Mouse (Mus musculus) E14TG2a.4 (cell line): Measurements from ENCODE around the gene Dscaml1.
A peak's percentile ranks its signal among the peaks of the same experiment; 100 is the strongest.

Experiments used
- H3K27me3 ChIP-seq: 2 replicates; pipeline ENCODE4 v1.6.1; 2014; ENCODE audit warnings: low read length, control low read depth; ENCODE audit not compliant: insufficient read depth
- H3K36me3 ChIP-seq: 2 replicates; pipeline ENCODE4 v1.6.1; 2014; ENCODE audit warnings: low read length, control low read depth; ENCODE audit not compliant: insufficient read depth
- H3K4me1 ChIP-seq: replicated peaks from 2 replicates; pipeline ENCODE4 v1.6.1; 2014; ENCODE audit warnings: low read depth, low read length, control low read depth
- H3K4me3 ChIP-seq: replicated peaks from 2 replicates; pipeline ENCODE4 v1.5.1; 2014; ENCODE audit warnings: mild to moderate bottlenecking, low read length
- H3K9me3 ChIP-seq: 2 replicates; pipeline ENCODE4 v1.6.1; 2014; ENCODE audit warnings: low read length, control low read depth
- CTCF ChIP-seq: conservative IDR thresholded peaks from 2 replicates; pipeline ENCODE4 v1.5.1; 2014; ENCODE audit warnings: low read length
- NANOG ChIP-seq: IDR thresholded peaks from 2 replicates; pipeline ENCODE4 v1.6.1; 2014; ENCODE audit warnings: borderline replicate concordance, low read length, mixed read lengths
- POU5F1 ChIP-seq: IDR thresholded peaks from 2 replicates; pipeline ENCODE4 v1.6.1; 2014; ENCODE audit warnings: low read length, borderline replicate concordance

The Dscaml1 gene

GRCm38 (mm10) chr9:45569680-45570079 lies 143.3 kb downstream of the Dscaml1 start:
- TF ChIP-seq POU5F1, result no peak
- TF ChIP-seq NANOG, result no peak
- TF ChIP-seq CTCF, result no peak
- Histone ChIP-seq H3K27me3 (no peaks in the 10 kb centered on the region), H3K9me3 (no peaks in the 10 kb centered on the region), H3K4me1 (0 out of 2 replicates have a peak, but pooled peaks cover 2% of the 10 kb centered on the region), H3K36me3 (no peaks in the 10 kb centered on the region), H3K4me3 (no peak overlapping the region)

- no peak overlapping the region for H3K4me3 ChIP-seq
- H3K9me3 ChIP-seq, result no peaks in the 10 kb centered on the region
- 0 out of 2 replicates have a peak, but pooled peaks cover 2% of the 10 kb centered on the region for H3K4me1 ChIP-seq
- TF ChIP-seq POU5F1, result no peak
- no peak for TF ChIP-seq CTCF
- TF ChIP-seq NANOG, result no peak
- no peaks in the 10 kb centered on the region for H3K27me3 ChIP-seq
- no peaks in the 10 kb centered on the region for H3K36me3 ChIP-seq
Measured at GRCm38 (mm10) chr9:45570346-45570745, 143.9 kb downstream of the Dscaml1 start.

GRCm38 (mm10) chr9:45572787-45573492 lies 146.5 kb downstream of the Dscaml1 start:
- Histone ChIP-seq H3K9me3 (no peaks in the 10 kb centered on the region), H3K27me3 (no peaks in the 10 kb centered on the region), H3K4me3 (no peak overlapping the region), H3K36me3 (no peaks in the 10 kb centered on the region), H3K4me1 (0 out of 2 replicates have a peak, but pooled peaks cover 2% of the 10 kb centered on the region)
- TF ChIP-seq CTCF (no peak), POU5F1 (no peak), NANOG (no peak)

- no peaks in the 10 kb centered on the region for H3K9me3 ChIP-seq
- H3K4me3 ChIP-seq, result no peak overlapping the region
- no peaks in the 10 kb centered on the region for H3K36me3 ChIP-seq
- H3K27me3 ChIP-seq, result no peaks in the 10 kb centered on the region
- TF ChIP-seq CTCF (no peak), NANOG (no peak), POU5F1 (no peak)
- 0 out of 2 replicates have a peak, but pooled peaks cover 2% of the 10 kb centered on the region for H3K4me1 ChIP-seq
Measured at GRCm38 (mm10) chr9:45573493-45573815, 147.0 kb downstream of the Dscaml1 start.

- no peak overlapping the region for H3K4me3 ChIP-seq
- H3K27me3 ChIP-seq, result no peaks in the 10 kb centered on the region
- H3K9me3 ChIP-seq, result no peaks in the 10 kb centered on the region
- H3K4me1 ChIP-seq, result 0 out of 2 replicates have a peak, but pooled peaks cover 2% of the 10 kb centered on the region
- no peaks in the 10 kb centered on the region for H3K36me3 ChIP-seq
- no peak for TF ChIP-seq NANOG
- no peak for TF ChIP-seq CTCF
- TF ChIP-seq POU5F1, result no peak
Measured at GRCm38 (mm10) chr9:45574021-45574420, 147.6 kb downstream of the Dscaml1 start.

- Histone ChIP-seq H3K27me3 (peaks cover 10% of the 10 kb centered on the region; the same call in 1 of the 2 replicates), H3K9me3 (no peaks in the 10 kb centered on the region), H3K36me3 (no peaks in the 10 kb centered on the region), H3K4me1 (no peaks in the 10 kb centered on the region), H3K4me3 (no peak overlapping the region)
- TF ChIP-seq CTCF, result no peak
- no peak for TF ChIP-seq POU5F1
- no peak for TF ChIP-seq NANOG
Measured at GRCm38 (mm10) chr9:45580069-45580795, 153.8 kb downstream of the Dscaml1 start.

GRCm38 (mm10) chr9:45586475-45586874 lies 160.0 kb downstream of the Dscaml1 start:
- H3K4me1 ChIP-seq, result no peaks in the 10 kb centered on the region
- peaks cover 8% of the 10 kb centered on the region; the same call in 1 of the 2 replicates for H3K27me3 ChIP-seq
- no peak overlapping the region for H3K4me3 ChIP-seq
- H3K36me3 ChIP-seq, result no peaks in the 10 kb centered on the region
- no peaks in the 10 kb centered on the region for H3K9me3 ChIP-seq
- no peak for TF ChIP-seq POU5F1
- no peak for TF ChIP-seq NANOG
- TF ChIP-seq CTCF, result no peak

GRCm38 (mm10) chr9:45587704-45588103 lies 161.3 kb downstream of the Dscaml1 start:
- TF ChIP-seq NANOG (no peak), CTCF (no peak)
- Histone ChIP-seq H3K36me3 (no peaks in the 10 kb centered on the region), H3K27me3 (peaks cover 6% of the 10 kb centered on the region; the same call in 1 of the 2 replicates), H3K4me1 (no peaks in the 10 kb centered on the region), H3K4me3 (no peak overlapping the region), H3K9me3 (no peaks in the 10 kb centered on the region)

- Histone ChIP-seq H3K4me1 (no peaks in the 10 kb centered on the region), H3K4me3 (no peak overlapping the region), H3K9me3 (no peaks in the 10 kb centered on the region), H3K27me3 (peaks cover 3% of the 10 kb centered on the region; the same call in 1 of the 2 replicates), H3K36me3 (no peaks in the 10 kb centered on the region)
- TF ChIP-seq CTCF (peak; percentile 90), POU5F1 (no peak), NANOG (no peak)
Measured at GRCm38 (mm10) chr9:45589867-45590266, 163.4 kb downstream of the Dscaml1 start.
